ENCODE assay signal across 15 mouse cellular contexts in the genomic region with DNA sequence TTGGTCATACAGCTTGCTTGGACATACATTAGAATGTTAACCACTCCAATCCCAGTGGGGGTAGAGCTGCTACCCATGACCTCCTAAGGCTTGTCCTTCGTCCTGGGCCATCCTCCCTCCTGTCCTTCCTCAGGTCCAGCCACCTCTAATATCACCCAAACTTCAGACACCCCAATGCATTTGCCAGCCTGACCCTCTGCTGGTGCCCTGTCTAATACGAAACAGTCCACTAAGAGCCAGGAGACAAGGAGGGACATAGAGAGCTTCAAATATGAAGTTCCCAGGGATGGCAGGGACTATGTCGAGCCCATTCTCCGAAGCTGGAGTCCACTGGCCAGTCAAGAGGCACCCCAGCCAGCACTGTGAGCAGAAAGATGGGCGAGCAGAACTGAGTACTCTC. TPM values are rescaled to one million over a fixed set of nuclear protein-coding genes. Genes with fewer than 3 reads are reported as not detected.
DNase-seq lines count a peak whose midpoint lies in the region; ATAC-seq and TF ChIP-seq lines count a peak whose summit lies in the region.
"Had no signal": no experiment of that assay in that cellular context is flagged by ENCODE, and none has a peak within 500 bp of the region (broad histone marks: within the 10 kb centered on the region; RNA-seq: fewer than 3 reads in every experiment).

No protein-coding gene starts in this region.

- H3K4me2 ChIP-seq in heart, embryonic 14.5 days (ENCODE audit: low read length): peak overlapping the region; percentile 70
- peak overlapping the region; percentile 97 for H3K4me2 ChIP-seq in forebrain, postnatal 0 days (ENCODE audit: low read depth)
- H3K4me2 ChIP-seq in midbrain, embryonic 13.5 days (replicated peaks): peak overlapping the region; percentile 98

- no peak for ATAC-seq in heart, embryonic 14.5 days (ENCODE audit: insufficient number of reproducible peaks, insufficient read depth, low FRiP score, low read depth)
- no peak for ATAC-seq in forebrain, postnatal 0 days
- no peak for ATAC-seq in midbrain, embryonic 13.5 days
- ATAC-seq: CD4-positive, CD25-positive, alpha-beta regulatory T cell, adult 4 months had no signal

- H3K36me3 ChIP-seq in heart, embryonic 14.5 days (ENCODE audit: control insufficient read depth, insufficient read depth, low read length): peaks cover 2% of the 10 kb centered on the region; the same call in 1 of the 2 replicates
- no peaks in the 10 kb centered on the region for H3K36me3 ChIP-seq in forebrain, postnatal 0 days (ENCODE audit: insufficient read depth)
- no peaks in the 10 kb centered on the region for H3K36me3 ChIP-seq in midbrain, embryonic 13.5 days

- WGBS in heart, embryonic 14.5 days: 76% methylated on average over 5 of the region's 5 CpGs
- WGBS in forebrain, postnatal 0 days: 90% methylated on average over 5 of the region's 5 CpGs
- WGBS in midbrain, embryonic 13.5 days: 90% methylated on average over 5 of the region's 5 CpGs

- TF ChIP-seq CTCF in forebrain, postnatal 0 days (IDR thresholded peaks at IDR 0.05; ENCODE audit: low read depth): no peak

- peaks cover 24 to 37% of the 10 kb centered on the region in 2 experiments for H3K4me1 ChIP-seq in heart, embryonic 14.5 days (ENCODE audit: control insufficient read depth in 2 of 2, insufficient read depth in 2 of 2, low read length in 2 of 2)
- H3K4me1 ChIP-seq in brown adipose tissue, adult 24 weeks (ENCODE audit: control insufficient read depth, insufficient read depth, insufficient read length, low read length): peaks cover 20% of the 10 kb centered on the region
- peaks cover 16% of the 10 kb centered on the region; the same call in 1 of the 2 replicates for H3K4me1 ChIP-seq in forebrain, postnatal 0 days (ENCODE audit: insufficient read depth)
- H3K4me1 ChIP-seq in midbrain, embryonic 13.5 days (replicated peaks): peaks cover 26% of the 10 kb centered on the region

- peak overlapping the region in 1 of 2 experiments; percentile 95; a peak in 1 of 4 replicates for H3K4me3 ChIP-seq in heart, embryonic 14.5 days (ENCODE audit: control insufficient read depth in 1 of 2, insufficient read depth in 1 of 2, low read depth in 1 of 2, low read length in 2 of 2)
- peak overlapping the region; percentile 91; the same call in 1 of the 2 replicates for H3K4me3 ChIP-seq in brown adipose tissue, adult 24 weeks (ENCODE audit: insufficient read depth, low read depth, low read length)
- peak overlapping the region; percentile 78; the same call in 1 of the 2 replicates for H3K4me3 ChIP-seq in forebrain, postnatal 0 days (ENCODE audit: low read depth, low read length)
- peak overlapping the region; percentile 78 for H3K4me3 ChIP-seq in midbrain, embryonic 13.5 days (replicated peaks)

- peak overlapping the region; percentile 100 for H3K9ac ChIP-seq in heart, embryonic 14.5 days (ENCODE audit: low read length)
- no peak overlapping the region for H3K9ac ChIP-seq in forebrain, postnatal 0 days
- no peak overlapping the region for H3K9ac ChIP-seq in midbrain, embryonic 13.5 days (replicated peaks)

- peak overlapping the region in 1 of 2 experiments; percentile 99; a peak in 1 of 4 replicates for H3K27ac ChIP-seq in heart, embryonic 14.5 days (replicated peaks in 1 of 2; ENCODE audit: control insufficient read depth in 1 of 2, insufficient read depth in 1 of 2, low read depth in 2 of 2, low read length in 2 of 2)
- no peak overlapping the region for H3K27ac ChIP-seq in brown adipose tissue, adult 24 weeks (replicated peaks; ENCODE audit: low read depth, low read length)
- no peak overlapping the region for H3K27ac ChIP-seq in forebrain, postnatal 0 days (ENCODE audit: low read depth, low read length)
- peak overlapping the region; percentile 39; the same call in 1 of the 2 replicates for H3K27ac ChIP-seq in midbrain, embryonic 13.5 days

- DNase-seq in heart, adult 9 months (ENCODE audit: low spot score in 2 of 2): no peak
- no peak for DNase-seq in forebrain, postnatal 0 days
- DNase-seq in spleen, postnatal 14 days (ENCODE audit: low spot score in 2 of 2): no peak
- DNase-seq in embryo, embryonic 11 days: no peak
- DNase-seq in cerebellum, adult 11 months: no peak

- 0 out of 2 replicates have a peak, but pooled peaks cover 3% of the 10 kb centered on the region for H3K9me3 ChIP-seq in heart, embryonic 14.5 days (ENCODE audit: control insufficient read depth, low read length)
- H3K9me3 ChIP-seq in forebrain, postnatal 0 days (ENCODE audit: low read length): no peaks in the 10 kb centered on the region
- H3K9me3 ChIP-seq in midbrain, embryonic 13.5 days: no peaks in the 10 kb centered on the region

- H3K27me3 ChIP-seq in heart, embryonic 14.5 days (ENCODE audit: control insufficient read depth, insufficient read depth, low read length): no peaks in the 10 kb centered on the region
- no peaks in the 10 kb centered on the region for H3K27me3 ChIP-seq in forebrain, postnatal 0 days (ENCODE audit: insufficient read depth, low read length)
- H3K27me3 ChIP-seq in midbrain, embryonic 13.5 days: no peaks in the 10 kb centered on the region; the same call in 1 of the 2 replicates

RNA-seq across cellular contexts. Expression of gene Lrrfip1, which starts 0.9 kb away (rescaled TPM):
- polyA plus RNA-seq in heart, embryonic 14.5 days (2014; fragmentation: Nextera tagmentation; extraction: Ambion mirVana): 151 and 161 TPM in 2 replicates
- 11.7 and 13.8 TPM in 2 replicates for polyA plus RNA-seq in brown adipose tissue, adult 24 weeks (2012; ENCODE audit: insufficient read depth, insufficient read length, missing spikeins)
- 52.4 and 55.4 TPM in 2 replicates for total RNA-seq in forebrain, postnatal 0 days (2014; rRNA removed)
- 56.9 and 62.0 TPM in 2 replicates for polyA plus RNA-seq in forebrain, postnatal 0 days (2015; fragmentation: Nextera tagmentation; extraction: Ambion mirVana)
- 23.0 and 23.6 TPM in 2 replicates for polyA plus RNA-seq in midbrain, embryonic 13.5 days (2015; fragmentation: Nextera tagmentation; extraction: Ambion mirVana)

RNA-seq across cellular contexts. Expression of gene Rab17, which starts 28.2 kb away (rescaled TPM):
- polyA plus RNA-seq in heart, embryonic 14.5 days (2014; fragmentation: Nextera tagmentation; extraction: Ambion mirVana): 2.5 and 2.7 TPM in 2 replicates
- not detected in 2 replicates for polyA plus RNA-seq in brown adipose tissue, adult 24 weeks (2012; ENCODE audit: insufficient read depth, insufficient read length, missing spikeins)
- 0.15 and 0.62 TPM in 2 replicates for total RNA-seq in forebrain, postnatal 0 days (2014; rRNA removed)
- 0.30 TPM in 1 of 2 replicates, not detected in the other for polyA plus RNA-seq in forebrain, postnatal 0 days (2015; fragmentation: Nextera tagmentation; extraction: Ambion mirVana)
- 0.23 TPM in 1 of 2 replicates, not detected in the other for polyA plus RNA-seq in midbrain, embryonic 13.5 days (2015; fragmentation: Nextera tagmentation; extraction: Ambion mirVana)
- total RNA-seq: gastrocnemius, adult 8-10 months had no signal
- polyA plus RNA-seq: brain, embryonic 14.5 days; CD4-positive, CD25-positive, alpha-beta regulatory T cell, adult 4 months; macrophage had no signal

RNA-seq across cellular contexts. Expression of gene Prlh, which starts 44.7 kb away (rescaled TPM):
- polyA plus RNA-seq in heart, embryonic 14.5 days (2014; fragmentation: Nextera tagmentation; extraction: Ambion mirVana): not detected in 2 replicates
- not detected in 2 replicates for polyA plus RNA-seq in brown adipose tissue, adult 24 weeks (2012; ENCODE audit: insufficient read depth, insufficient read length, missing spikeins)
- not detected in 2 replicates for total RNA-seq in forebrain, postnatal 0 days (2014; rRNA removed)
- polyA plus RNA-seq in forebrain, postnatal 0 days (2015; fragmentation: Nextera tagmentation; extraction: Ambion mirVana): not detected in 2 replicates
- not detected in 2 replicates for polyA plus RNA-seq in midbrain, embryonic 13.5 days (2015; fragmentation: Nextera tagmentation; extraction: Ambion mirVana)
- total RNA-seq: gastrocnemius, adult 8-10 months; left cerebral cortex, postnatal 10 days had no signal
- polyA plus RNA-seq: brain, embryonic 14.5 days; CD4-positive, CD25-positive, alpha-beta regulatory T cell, adult 4 months; kidney, embryonic 16.5 days; macrophage; stomach, embryonic 14.5 days had no signal
